Mouse (Mus musculus): Measurements from ENCODE around the gene Agrp. TPM values are rescaled to one million over a fixed set of nuclear protein-coding genes. Genes with fewer than 3 reads are reported as not detected.

Gene Agrp
- polyA plus RNA-seq, 1 experiment from 2014 or later, result 1.1 TPM

DNA sequence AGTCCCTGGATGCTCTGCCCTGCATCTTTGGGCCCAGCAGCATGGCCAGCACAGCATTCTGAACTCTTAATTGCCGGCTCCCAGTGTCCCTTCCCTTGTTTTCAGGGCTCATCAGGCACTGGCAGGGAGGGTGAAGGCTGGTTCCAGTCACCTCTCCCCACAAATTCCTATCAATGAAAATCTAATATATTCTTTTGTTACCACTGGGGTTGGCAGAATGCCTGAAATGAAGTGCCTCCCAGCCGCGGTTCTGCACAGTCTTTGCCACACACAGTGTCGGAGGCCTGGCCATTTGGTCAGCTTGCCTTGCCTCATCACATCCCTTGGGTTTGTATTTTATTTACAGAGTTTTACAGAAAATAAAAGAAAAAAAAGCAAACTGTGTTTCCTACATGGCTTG is 15.4 kb downstream of the Agrp start:
- H3K27me3 ChIP-seq (replicated peaks), result no peaks in the 10 kb centered on the region
- WGBS, result 47% methylated on average over 4 of the region's 4 CpGs
- H3K27ac ChIP-seq, result peak overlapping the region; percentile 53
- 0 out of 2 replicates have a peak overlapping the region, but pooled peaks have one; percentile 2 for H3K9ac ChIP-seq
- no peak overlapping the region for H3K4me3 ChIP-seq
- ATAC-seq (replicated peaks), result peak; percentile 11; the same call in 1 of the 2 replicates
- peaks cover 46% of the 10 kb centered on the region for H3K36me3 ChIP-seq (replicated peaks)
- H3K4me1 ChIP-seq, result peaks cover 14% of the 10 kb centered on the region
- H3K9me3 ChIP-seq, result no peaks in the 10 kb centered on the region
- no peak overlapping the region for H3K4me2 ChIP-seq

DNA sequence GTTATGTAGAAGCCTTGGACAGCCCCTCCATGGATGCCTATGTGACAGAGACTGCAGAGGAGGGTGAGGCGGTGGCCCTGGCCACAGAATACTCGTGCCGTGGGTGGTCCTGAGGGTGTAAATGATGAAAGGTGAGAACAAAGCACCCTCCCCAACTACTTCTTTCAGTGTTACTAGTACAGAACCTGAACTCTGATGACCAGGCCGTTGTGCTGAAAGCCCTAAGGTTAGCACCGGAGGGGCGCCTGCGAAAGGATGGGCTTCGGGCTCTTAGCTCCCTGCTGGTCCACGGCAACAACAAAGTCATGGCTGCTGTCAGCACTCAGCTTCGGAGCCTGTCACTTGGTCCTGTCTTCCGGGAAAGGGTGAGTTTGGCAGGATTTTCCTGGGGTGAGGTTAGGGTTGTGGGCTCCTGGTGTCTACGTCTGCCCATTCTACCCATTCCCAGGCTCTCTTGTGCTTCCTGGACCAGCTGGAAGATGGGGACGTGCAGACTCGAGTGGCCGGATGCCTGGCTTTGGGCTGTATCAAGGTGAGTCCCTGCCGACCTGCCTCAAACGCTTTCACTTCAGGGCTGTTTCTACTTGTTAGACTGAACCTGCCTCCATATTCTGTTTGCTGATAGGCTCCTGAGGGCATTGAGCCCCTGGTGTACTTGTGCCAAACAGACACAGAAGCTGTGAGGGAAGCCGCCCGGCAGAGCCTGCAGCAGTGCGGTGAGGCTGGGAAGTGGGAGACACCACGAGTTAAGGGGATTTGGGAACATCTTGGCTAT is 16.1 kb downstream of the Agrp start:
- H3K4me1 ChIP-seq, result peaks cover 14% of the 10 kb centered on the region
- ATAC-seq (replicated peaks), result no peak
- no peak overlapping the region for H3K4me2 ChIP-seq
- H3K27me3 ChIP-seq (replicated peaks), result no peaks in the 10 kb centered on the region
- peaks cover 53% of the 10 kb centered on the region for H3K36me3 ChIP-seq (replicated peaks)
- H3K4me3 ChIP-seq, result no peak overlapping the region
- no peaks in the 10 kb centered on the region for H3K9me3 ChIP-seq
- WGBS, result 88% methylated on average over 21 of the region's 21 CpGs
- no peak overlapping the region for H3K9ac ChIP-seq
- H3K27ac ChIP-seq, result peak overlapping the region; percentile 53; the same call in 1 of the 2 replicates

DNA sequence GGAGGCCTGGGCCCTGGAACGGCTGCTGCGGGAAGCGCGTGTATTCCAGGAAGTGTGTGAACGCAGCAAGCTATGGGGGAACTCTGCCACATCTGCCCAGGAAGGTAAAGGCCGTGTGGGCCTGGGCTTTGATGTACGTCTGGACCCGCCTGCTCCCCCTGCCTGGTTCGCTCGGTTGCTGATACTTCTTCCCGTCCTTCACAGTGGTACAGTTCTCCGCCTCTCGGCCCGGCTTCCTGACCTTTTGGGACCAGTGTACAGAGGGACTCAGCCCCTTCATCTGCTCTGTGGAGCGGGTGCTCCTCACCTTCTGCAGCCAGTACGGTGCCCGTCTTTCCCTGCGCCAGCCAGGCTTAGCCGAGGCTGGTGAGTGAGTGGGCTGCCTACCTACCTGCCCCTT is 17.0 kb downstream of the Agrp start:
- WGBS, result 87% methylated on average over 19 of the region's 19 CpGs
- no peak for ATAC-seq (replicated peaks)
- H3K9me3 ChIP-seq, result no peaks in the 10 kb centered on the region
- H3K4me1 ChIP-seq, result peaks cover 14% of the 10 kb centered on the region
- no peaks in the 10 kb centered on the region for H3K27me3 ChIP-seq (replicated peaks)
- H3K9ac ChIP-seq, result no peak overlapping the region
- H3K27ac ChIP-seq, result no peak overlapping the region
- H3K4me2 ChIP-seq, result no peak overlapping the region
- no peak overlapping the region for H3K4me3 ChIP-seq
- peaks cover 54% of the 10 kb centered on the region for H3K36me3 ChIP-seq (replicated peaks)

DNA sequence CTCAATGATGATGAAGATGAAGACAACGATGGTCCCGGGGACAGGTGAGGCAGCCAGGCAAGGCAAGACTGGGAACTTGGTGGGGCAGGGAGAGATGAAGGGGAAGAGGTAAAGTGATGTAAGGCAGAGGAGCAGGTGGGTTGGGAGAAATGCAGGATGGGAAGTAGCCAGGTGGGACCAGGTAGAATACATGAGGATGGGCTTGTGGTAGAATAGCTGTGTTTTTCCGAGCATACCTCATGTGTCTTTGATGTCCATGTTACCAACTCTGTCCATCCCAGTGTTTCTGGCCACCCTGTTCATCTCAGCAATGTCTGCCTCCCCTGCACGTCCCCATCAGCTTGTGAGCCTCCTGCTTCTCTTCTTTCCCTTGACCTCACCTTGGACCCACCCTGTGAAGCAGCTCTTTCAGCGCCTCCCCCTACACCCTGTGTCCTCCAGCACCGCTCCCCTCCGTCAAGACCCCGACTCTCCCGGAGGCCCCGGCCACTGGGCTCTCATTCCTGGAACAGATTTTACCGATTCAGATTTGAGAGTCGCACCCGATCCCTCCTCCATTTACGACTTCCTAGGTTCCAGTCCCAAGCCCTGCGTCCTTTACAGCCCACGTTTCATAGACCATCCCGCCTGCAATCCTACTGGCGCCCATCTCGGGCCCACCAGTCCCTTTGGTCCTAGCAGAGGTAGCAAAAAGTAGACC is 18.2 kb downstream of the Agrp start:
- Histone ChIP-seq H3K27ac (no peak overlapping the region), H3K36me3 (replicated peaks) (peaks cover 54% of the 10 kb centered on the region), H3K9ac (no peak overlapping the region), H3K4me3 (no peak overlapping the region), H3K4me2 (no peak overlapping the region), H3K27me3 (replicated peaks) (no peaks in the 10 kb centered on the region; the same call in 1 of the 2 replicates), H3K4me1 (peaks cover 20% of the 10 kb centered on the region), H3K9me3 (no peaks in the 10 kb centered on the region)
- no peak for ATAC-seq (replicated peaks)
- 95% methylated on average over 19 of the region's 19 CpGs for WGBS

DNA sequence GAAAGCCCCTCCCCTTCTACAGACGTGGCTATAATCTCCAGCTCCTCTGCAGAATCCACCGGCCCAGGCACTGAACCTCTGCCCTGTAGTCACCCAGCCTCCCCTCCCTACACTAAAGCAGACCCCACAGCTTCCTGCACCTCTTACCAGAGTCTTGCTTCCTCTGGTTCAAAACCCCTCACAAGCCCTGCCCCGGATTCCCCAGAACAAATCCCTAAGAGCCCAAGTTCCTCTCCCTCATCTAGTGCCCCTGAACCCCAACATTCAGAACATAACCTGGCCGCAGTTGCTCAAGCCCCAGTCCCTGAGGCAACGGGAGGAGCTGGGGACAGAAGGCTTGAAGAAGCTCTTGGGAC is 18.9 kb downstream of the Agrp start:
- Histone ChIP-seq H3K27ac (no peak overlapping the region), H3K27me3 (replicated peaks) (no peaks in the 10 kb centered on the region; the same call in 1 of the 2 replicates), H3K4me1 (peaks cover 26% of the 10 kb centered on the region), H3K4me2 (no peak overlapping the region), H3K36me3 (replicated peaks) (peaks cover 54% of the 10 kb centered on the region), H3K4me3 (no peak overlapping the region), H3K9me3 (no peaks in the 10 kb centered on the region), H3K9ac (no peak overlapping the region)
- no peak for ATAC-seq (replicated peaks)
- 92% methylated on average over 5 of the region's 5 CpGs for WGBS

DNA sequence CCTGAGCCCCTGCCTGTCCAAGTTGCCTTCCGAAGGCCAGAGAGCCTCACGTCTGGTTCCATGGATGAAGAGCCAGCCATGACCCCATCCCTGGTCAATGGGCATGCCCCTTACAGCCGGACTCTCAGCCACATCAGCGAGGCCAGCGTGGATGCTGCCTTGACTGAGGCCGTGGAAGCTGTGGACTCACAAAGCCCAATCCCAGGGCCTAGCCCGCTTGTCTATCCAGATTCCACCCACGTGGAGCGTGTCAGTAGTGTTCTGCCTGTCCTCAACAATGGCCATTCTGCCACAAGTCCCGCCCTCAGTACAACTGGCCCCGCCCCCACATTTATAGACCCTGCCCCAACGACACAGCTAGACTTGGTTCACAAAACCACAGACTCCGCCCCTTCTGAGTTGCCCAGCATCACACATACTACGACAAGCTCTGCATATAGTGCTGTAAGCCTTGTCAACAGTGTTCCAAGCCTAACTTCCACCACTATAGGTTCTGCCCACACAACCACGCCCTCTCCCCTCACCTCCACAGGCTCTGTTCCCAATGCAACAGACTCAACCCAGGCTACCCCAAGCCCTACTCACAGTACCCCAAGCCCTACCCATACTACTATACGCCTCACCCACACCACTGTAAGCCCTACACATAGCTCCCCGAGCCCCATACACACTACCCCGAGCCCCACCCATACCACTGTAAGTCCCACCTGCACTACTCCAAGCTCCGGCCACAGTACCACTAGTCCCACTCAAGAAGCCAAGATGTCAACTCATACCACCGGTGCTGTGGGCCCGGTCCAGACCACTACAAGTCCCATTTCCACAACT is 19.5 kb downstream of the Agrp start:
- H3K9ac ChIP-seq, result no peak overlapping the region
- H3K4me2 ChIP-seq, result no peak overlapping the region
- no peak overlapping the region for H3K27ac ChIP-seq
- H3K36me3 ChIP-seq (replicated peaks), result peaks cover 54% of the 10 kb centered on the region
- H3K27me3 ChIP-seq (replicated peaks), result peaks cover 3% of the 10 kb centered on the region
- no peak overlapping the region for H3K4me3 ChIP-seq
- no peaks in the 10 kb centered on the region for H3K9me3 ChIP-seq
- H3K4me1 ChIP-seq, result peaks cover 29% of the 10 kb centered on the region
- no peak for ATAC-seq (replicated peaks)
- whole genome bisulfite sequencing, result 91% methylated on average over 21 of the region's 21 CpGs

DNA sequence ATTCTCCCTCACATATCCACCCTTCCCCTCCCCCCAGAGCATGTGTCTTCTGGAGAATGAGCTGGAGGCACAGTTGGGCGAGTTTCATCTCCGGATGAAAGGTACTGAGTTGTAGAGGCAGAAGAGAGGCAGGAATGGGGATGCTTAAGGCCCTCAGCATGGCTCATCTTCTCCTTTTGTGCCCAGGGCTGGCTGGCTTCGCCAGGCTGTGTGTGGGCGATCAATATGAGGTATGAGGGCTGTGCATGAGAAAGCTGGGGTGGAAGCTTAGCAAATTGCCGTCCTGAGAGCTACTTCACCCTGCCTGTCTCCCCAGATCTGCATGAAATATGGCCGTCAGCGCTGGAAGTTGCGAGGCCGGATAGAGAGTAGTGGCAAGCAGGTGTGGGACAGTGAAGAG is 21.3 kb downstream of the Agrp start:
- Histone ChIP-seq H3K4me1 (peaks cover 16% of the 10 kb centered on the region), H3K9ac (no peak overlapping the region), H3K9me3 (no peaks in the 10 kb centered on the region), H3K36me3 (replicated peaks) (peaks cover 42% of the 10 kb centered on the region), H3K4me2 (no peak overlapping the region), H3K27ac (no peak overlapping the region), H3K27me3 (replicated peaks) (peaks cover 11% of the 10 kb centered on the region), H3K4me3 (no peak overlapping the region)
- 90% methylated on average over 9 of the region's 9 CpGs for WGBS
- ATAC-seq (replicated peaks), result no peak

DNA sequence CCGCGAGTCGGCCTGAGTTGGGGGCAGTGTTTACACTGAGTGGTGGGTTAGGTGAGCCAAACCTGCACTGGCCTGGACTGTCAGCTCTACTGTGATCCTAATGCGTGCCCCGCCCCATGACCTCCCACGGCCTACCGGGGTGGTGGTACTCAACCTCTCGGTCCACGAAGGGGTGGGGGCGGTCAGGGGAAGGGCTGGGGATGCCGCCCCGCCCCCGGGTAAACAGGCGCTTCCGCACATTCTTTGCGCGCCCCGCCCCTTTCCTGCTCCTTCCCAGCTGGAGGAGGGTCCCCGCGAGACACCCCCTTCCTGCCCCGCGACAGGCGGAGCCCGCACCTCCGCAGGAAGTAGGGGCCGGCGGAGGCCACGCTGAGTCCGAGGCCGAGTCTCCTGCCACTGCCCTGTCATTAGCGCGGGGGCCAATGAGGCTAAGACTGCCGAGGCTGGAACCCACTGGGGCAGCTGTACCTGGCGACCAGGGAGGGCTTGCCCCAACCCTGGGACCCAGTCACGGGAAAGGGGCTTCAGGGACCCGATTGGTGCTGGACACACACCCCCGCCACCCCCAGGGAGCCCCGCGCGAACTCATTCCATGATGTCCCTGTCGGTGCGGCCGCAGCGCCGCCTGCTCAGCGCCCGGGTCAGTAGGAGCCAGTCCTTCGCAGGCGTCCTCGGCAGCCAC is 23.2 kb downstream of the Agrp start:
- peak overlapping the region; percentile 28 for H3K9ac ChIP-seq
- H3K4me1 ChIP-seq, result peaks cover 16% of the 10 kb centered on the region
- WGBS, result 3% methylated on average over 41 of the region's 50 CpGs
- peak overlapping the region; percentile 88 for H3K4me2 ChIP-seq
- no peaks in the 10 kb centered on the region for H3K9me3 ChIP-seq
- peak; percentile 37 for ATAC-seq (replicated peaks)
- peak overlapping the region; percentile 37 for H3K4me3 ChIP-seq
- no peak overlapping the region for H3K27ac ChIP-seq
- peaks cover 15% of the 10 kb centered on the region for H3K27me3 ChIP-seq (replicated peaks)
- peaks cover 27% of the 10 kb centered on the region for H3K36me3 ChIP-seq (replicated peaks)

DNA sequence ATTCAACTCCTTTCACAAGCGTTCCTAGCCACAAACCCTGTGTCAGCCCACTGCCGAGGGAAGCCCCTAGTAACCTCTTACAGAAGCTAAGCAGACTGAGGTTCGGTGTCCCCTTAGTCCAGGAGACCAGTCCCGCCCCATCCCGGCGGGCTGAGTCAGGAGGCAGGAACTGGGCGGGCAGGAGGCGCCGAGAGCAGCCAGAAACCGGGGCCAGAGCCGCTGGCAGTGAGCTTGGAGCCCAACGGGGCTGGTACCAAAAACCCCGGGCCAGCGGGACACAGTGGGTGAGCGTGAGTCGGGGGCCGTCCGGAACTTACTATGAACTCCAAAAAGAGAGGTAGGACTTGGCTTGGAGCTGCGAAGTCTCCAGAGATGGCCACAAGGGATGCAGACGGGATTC is 24.2 kb downstream of the Agrp start:
- H3K4me1 ChIP-seq, result peaks cover 23% of the 10 kb centered on the region
- H3K9ac ChIP-seq, result no peak overlapping the region
- no peak for ATAC-seq (replicated peaks)
- H3K4me3 ChIP-seq, result peak overlapping the region; percentile 15; the same call in 1 of the 2 replicates
- WGBS, result 8% methylated on average over 20 of the region's 20 CpGs
- H3K4me2 ChIP-seq, result peak overlapping the region; percentile 88
- peaks cover 15% of the 10 kb centered on the region for H3K27me3 ChIP-seq (replicated peaks)
- H3K27ac ChIP-seq, result no peak overlapping the region
- H3K36me3 ChIP-seq (replicated peaks), result peaks cover 19% of the 10 kb centered on the region; the same call in 1 of the 2 replicates
- no peaks in the 10 kb centered on the region for H3K9me3 ChIP-seq

DNA sequence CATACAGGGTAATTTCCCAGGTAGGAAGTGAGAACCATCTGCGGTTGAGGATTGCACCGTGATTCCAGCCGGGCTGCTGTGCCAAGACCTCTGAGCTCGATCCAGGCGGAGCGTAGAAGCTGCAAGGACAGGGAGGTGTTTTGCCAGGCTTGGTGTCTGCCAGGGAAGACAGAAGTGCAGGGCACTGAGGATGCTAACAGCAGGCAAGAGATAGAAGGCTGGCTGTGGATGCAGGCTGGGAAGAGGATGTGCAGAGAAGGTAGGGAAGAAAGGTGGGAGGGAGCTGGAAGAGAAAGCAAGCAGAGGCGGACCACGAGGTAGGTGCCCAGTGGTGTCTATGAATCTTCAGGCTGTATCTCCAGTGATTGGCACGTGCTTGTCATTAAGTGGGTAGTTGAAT is 25.4 kb downstream of the Agrp start:
- peaks cover 33% of the 10 kb centered on the region for H3K4me1 ChIP-seq
- WGBS, result 91% methylated on average over 9 of the region's 9 CpGs
- H3K4me2 ChIP-seq, result no peak overlapping the region
- no peak for ATAC-seq (replicated peaks)
- H3K9me3 ChIP-seq, result no peaks in the 10 kb centered on the region
- H3K27ac ChIP-seq, result no peak overlapping the region
- H3K27me3 ChIP-seq (replicated peaks), result peaks cover 15% of the 10 kb centered on the region
- H3K9ac ChIP-seq, result no peak overlapping the region
- H3K4me3 ChIP-seq, result no peak overlapping the region
- peaks cover 8% of the 10 kb centered on the region; the same call in 1 of the 2 replicates for H3K36me3 ChIP-seq (replicated peaks)

DNA sequence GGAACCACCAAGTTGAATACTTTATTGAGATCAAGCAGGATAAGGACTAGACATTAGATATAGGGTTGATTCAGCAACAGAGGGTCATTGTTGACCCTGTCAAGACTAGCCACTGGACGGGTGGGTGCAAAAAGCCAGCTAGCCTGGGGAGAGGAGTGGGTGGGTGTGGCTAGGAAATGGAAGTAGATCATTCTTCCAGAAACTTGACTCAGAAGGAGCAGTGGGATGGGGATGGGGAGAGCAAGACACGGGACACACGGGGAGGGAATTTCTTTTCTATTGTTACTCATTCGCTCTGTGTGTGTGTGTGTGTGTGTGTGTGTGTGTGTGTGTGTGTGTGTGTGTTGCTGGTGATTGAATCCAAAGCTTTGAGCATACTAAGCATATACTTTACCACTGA is 27.4 kb downstream of the Agrp start:
- peaks cover 15% of the 10 kb centered on the region for H3K27me3 ChIP-seq (replicated peaks)
- H3K4me1 ChIP-seq, result peaks cover 43% of the 10 kb centered on the region
- no peak overlapping the region for H3K4me3 ChIP-seq
- ATAC-seq (replicated peaks), result no peak
- H3K9ac ChIP-seq, result no peak overlapping the region
- H3K36me3 ChIP-seq (replicated peaks), result no peaks in the 10 kb centered on the region
- H3K4me2 ChIP-seq, result no peak overlapping the region
- 75% methylated on average over 4 of the region's 4 CpGs for WGBS
- no peak overlapping the region for H3K27ac ChIP-seq
- no peaks in the 10 kb centered on the region for H3K9me3 ChIP-seq

DNA sequence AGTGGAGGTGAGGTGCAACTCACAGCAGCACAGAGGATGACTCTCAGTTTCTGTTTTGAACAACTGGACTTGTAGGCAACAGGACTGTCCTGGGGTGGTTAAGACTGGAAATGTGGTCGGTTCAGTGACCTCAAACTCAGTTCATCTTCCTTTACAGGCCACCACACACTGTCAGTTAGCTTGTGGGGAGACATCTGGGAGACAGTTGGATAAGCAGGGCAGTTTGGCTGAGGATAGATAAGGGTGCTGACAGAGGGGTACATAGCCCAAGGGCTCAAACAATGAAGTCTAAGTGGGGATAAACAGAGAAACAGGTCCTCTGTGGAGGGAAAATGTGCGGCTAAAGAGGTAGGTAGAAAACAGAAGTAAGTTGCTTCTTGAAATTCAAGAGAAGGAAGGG is 27.8 kb downstream of the Agrp start:
- Histone ChIP-seq H3K27me3 (replicated peaks) (peaks cover 15% of the 10 kb centered on the region), H3K4me1 (peaks cover 44% of the 10 kb centered on the region), H3K36me3 (replicated peaks) (no peaks in the 10 kb centered on the region), H3K9me3 (no peaks in the 10 kb centered on the region), H3K4me2 (no peak overlapping the region), H3K4me3 (no peak overlapping the region), H3K27ac (no peak overlapping the region), H3K9ac (no peak overlapping the region)
- 77% methylated on average over 2 of the region's 2 CpGs for WGBS
- no peak for ATAC-seq (replicated peaks)
